Mouse (Mus musculus) liver, embryonic 13.5 days (tissue): ENCODE results near the gene Ahsg. TPM values are rescaled to one million over a fixed set of nuclear protein-coding genes. Genes with fewer than 3 reads are reported as not detected.

Source experiments
- ATAC-seq: fragments of 200-750 bp; cut with Nextera tagmentation; 2 replicates; pipeline ENCODE4 v1.8.0; 2017; ENCODE audit warnings: low read depth, mild to moderate bottlenecking, moderate number of reproducible peaks, moderate library complexity
- DNase-seq: peaks from one replicate; pipeline ENCODE4 v3.0.0; 2022
- H3K27ac ChIP-seq: fragments of 300-500 bp; sonication (generic); 2 replicates; pipeline ENCODE4 v1.5.1; 2015; ENCODE audit warnings: moderate library complexity, mild to moderate bottlenecking, inconsistent platforms
- H3K27me3 ChIP-seq: fragments of 300-500 bp; sonication (generic); 2 replicates; pipeline ENCODE4 v1.6.1; 2015; ENCODE audit warnings: mild to moderate bottlenecking, inconsistent platforms
- H3K36me3 ChIP-seq: fragments of 300-500 bp; sonication (generic); 2 replicates; pipeline ENCODE4 v1.6.1; 2015; ENCODE audit warnings: mild to moderate bottlenecking, inconsistent platforms
- H3K4me1 ChIP-seq: fragments of 300-500 bp; sonication (generic); replicated peaks from 2 replicates; pipeline ENCODE4 v1.6.1; 2015; ENCODE audit warnings: inconsistent platforms
- H3K4me2 ChIP-seq: fragments of 300-500 bp; sonication (generic); 2 replicates; pipeline ENCODE4 v1.6.1; 2015; ENCODE audit warnings: inconsistent platforms, mild to moderate bottlenecking, moderate library complexity
- H3K4me3 ChIP-seq: fragments of 300-500 bp; sonication (generic); replicated peaks from 2 replicates; pipeline ENCODE4 v1.5.1; 2015; ENCODE audit warnings: mild to moderate bottlenecking, inconsistent platforms
- H3K9ac ChIP-seq: fragments of 300-500 bp; sonication (generic); 2 replicates; pipeline ENCODE4 v1.6.1; 2015; ENCODE audit warnings: mild to moderate bottlenecking, inconsistent platforms
- H3K9me3 ChIP-seq: fragments of 300-500 bp; sonication (generic); replicated peaks from 2 replicates; pipeline ENCODE4 v1.6.1; 2016; ENCODE audit warnings: inconsistent platforms
- WGBS: fragments of 180-500 bp; shearing (Covaris S2); methylation state at CpG from one replicate; pipeline ENCODE4 v1.1.7; 2015; ENCODE audit not compliant: insufficient replicate concordance; 5-methylcytosine and 5-hydroxymethylcytosine counted together
- polyA plus RNA-seq: library from polyadenylated mRNA; unstranded; fragments of >200 nt; fragmentation: Nextera tagmentation; extraction: Ambion mirVana; gene quantifications from 2 replicates; pipeline ENCODE4 v1.2.1, GENCODE M21; 2015

The Ahsg gene
- polyA plus RNA-seq, 1 experiment from 2014 or later: 513 TPM

GRCm38 (mm10) chr16:22873369-22873768 lies 17.7 kb upstream of the Ahsg start:
- Histone ChIP-seq H3K9ac (no peak overlapping the region), H3K4me2 (no peak overlapping the region), H3K4me3 (no peak overlapping the region), H3K36me3 (peaks cover 54% of the 10 kb centered on the region), H3K9me3 (no peaks in the 10 kb centered on the region), H3K27ac (no peak overlapping the region), H3K4me1 (no peaks in the 10 kb centered on the region), H3K27me3 (no peaks in the 10 kb centered on the region)
- 77% methylated on average over 4 of the region's 4 CpGs for whole genome bisulfite sequencing
- ATAC-seq: no peak
- no peak for DNase-seq

GRCm38 (mm10) chr16:22876218-22877043 lies 14.6 kb upstream of the Ahsg start:
- no peak for ATAC-seq

GRCm38 (mm10) chr16:22877660-22878390 lies 13.3 kb upstream of the Ahsg start:
- ATAC-seq (no peak), DNase-seq (no peak)
- no peak overlapping the region for H3K27ac ChIP-seq
- H3K4me2 ChIP-seq: no peak overlapping the region
- no peaks in the 10 kb centered on the region for H3K27me3 ChIP-seq
- peaks cover 10% of the 10 kb centered on the region for H3K36me3 ChIP-seq
- no peaks in the 10 kb centered on the region for H3K9me3 ChIP-seq
- 76% methylated on average over 11 of the region's 11 CpGs for WGBS
- no peak overlapping the region for H3K9ac ChIP-seq
- peaks cover 35% of the 10 kb centered on the region for H3K4me1 ChIP-seq
- no peak overlapping the region for H3K4me3 ChIP-seq

More at GRCm38 (mm10) chr16:22876218-22877043, 14.6 kb upstream of the Ahsg start:
- peaks cover 24% of the 10 kb centered on the region for H3K36me3 ChIP-seq
- H3K4me1 ChIP-seq: peaks cover 22% of the 10 kb centered on the region
- H3K27ac ChIP-seq: no peak overlapping the region
- no peak overlapping the region for H3K9ac ChIP-seq
- no peaks in the 10 kb centered on the region for H3K9me3 ChIP-seq
- no peaks in the 10 kb centered on the region for H3K27me3 ChIP-seq
- no peak for DNase-seq
- no peak overlapping the region for H3K4me3 ChIP-seq
- H3K4me2 ChIP-seq: no peak overlapping the region
- 44% methylated on average over 9 of the region's 9 CpGs for WGBS

- H3K27me3 ChIP-seq: no peaks in the 10 kb centered on the region
- no peak overlapping the region for H3K27ac ChIP-seq
- no peak for ATAC-seq
- no peaks in the 10 kb centered on the region for H3K9me3 ChIP-seq
- WGBS: 62% methylated on average over 7 of the region's 7 CpGs
- no peak overlapping the region for H3K4me3 ChIP-seq
- H3K4me2 ChIP-seq: no peak overlapping the region
- peaks cover under 1% of the 10 kb centered on the region; the same call in 1 of the 2 replicates for H3K36me3 ChIP-seq
- DNase-seq: no peak
- no peak overlapping the region for H3K9ac ChIP-seq
- H3K4me1 ChIP-seq: peaks cover 40% of the 10 kb centered on the region
Measured at GRCm38 (mm10) chr16:22878716-22879115, 12.4 kb upstream of the Ahsg start.

GRCm38 (mm10) chr16:22879945-22880595 lies 11.0 kb upstream of the Ahsg start:
- Histone ChIP-seq H3K27ac (peak overlapping the region; percentile 74), H3K4me2 (no peak overlapping the region), H3K4me1 (peaks cover 45% of the 10 kb centered on the region), H3K4me3 (no peak overlapping the region), H3K36me3 (no peaks in the 10 kb centered on the region), H3K9ac (no peak overlapping the region), H3K9me3 (no peaks in the 10 kb centered on the region), H3K27me3 (no peaks in the 10 kb centered on the region)
- WGBS: 62% methylated on average over 7 of the region's 7 CpGs
- 0 out of 2 replicates have a peak, but pooled peaks have one; percentile 11 for ATAC-seq
- no peak for DNase-seq

GRCm38 (mm10) chr16:22880900-22881299 lies 10.2 kb upstream of the Ahsg start:
- no peak for ATAC-seq
- Histone ChIP-seq H3K9ac (no peak overlapping the region), H3K4me3 (no peak overlapping the region), H3K4me1 (peaks cover 45% of the 10 kb centered on the region), H3K4me2 (no peak overlapping the region), H3K27me3 (no peaks in the 10 kb centered on the region), H3K9me3 (no peaks in the 10 kb centered on the region), H3K27ac (peak overlapping the region; percentile 74), H3K36me3 (no peaks in the 10 kb centered on the region)
- 41% methylated on average over 6 of the region's 6 CpGs for WGBS
- no peak for DNase-seq

GRCm38 (mm10) chr16:22881487-22881886 lies 9.6 kb upstream of the Ahsg start:
- no peak overlapping the region for H3K4me2 ChIP-seq
- H3K27ac ChIP-seq: peak overlapping the region; percentile 75
- no peaks in the 10 kb centered on the region for H3K27me3 ChIP-seq
- no peaks in the 10 kb centered on the region for H3K36me3 ChIP-seq
- H3K4me3 ChIP-seq: no peak overlapping the region
- ATAC-seq (peak; percentile 49), DNase-seq (no peak)
- H3K9ac ChIP-seq: no peak overlapping the region
- no peaks in the 10 kb centered on the region for H3K9me3 ChIP-seq
- H3K4me1 ChIP-seq: peaks cover 49% of the 10 kb centered on the region
- WGBS: 21% methylated on average over 4 of the region's 4 CpGs

GRCm38 (mm10) chr16:22883441-22883840 lies 7.6 kb upstream of the Ahsg start:
- Histone ChIP-seq H3K9me3 (no peaks in the 10 kb centered on the region), H3K4me1 (peaks cover 51% of the 10 kb centered on the region), H3K27ac (no peak overlapping the region), H3K4me3 (no peak overlapping the region), H3K27me3 (no peaks in the 10 kb centered on the region), H3K4me2 (no peak overlapping the region), H3K9ac (no peak overlapping the region), H3K36me3 (no peaks in the 10 kb centered on the region)
- no peak for ATAC-seq
- no peak for DNase-seq
- WGBS: 60% methylated on average over 5 of the region's 5 CpGs

- H3K27me3 ChIP-seq: no peaks in the 10 kb centered on the region
- no peak for ATAC-seq
- H3K27ac ChIP-seq: no peak overlapping the region
- WGBS: 22% methylated on average over 4 of the region's 4 CpGs
- no peaks in the 10 kb centered on the region for H3K9me3 ChIP-seq
- no peak overlapping the region for H3K4me2 ChIP-seq
- DNase-seq: no peak
- H3K4me1 ChIP-seq: peaks cover 48% of the 10 kb centered on the region
- H3K4me3 ChIP-seq: no peak overlapping the region
- no peak overlapping the region for H3K9ac ChIP-seq
- no peaks in the 10 kb centered on the region for H3K36me3 ChIP-seq
Measured at GRCm38 (mm10) chr16:22885356-22885755, 5.7 kb upstream of the Ahsg start.

GRCm38 (mm10) chr16:22886726-22887125 lies 4.4 kb upstream of the Ahsg start:
- DNase-seq: no peak
- 53% methylated on average over 3 of the region's 3 CpGs for WGBS

GRCm38 (mm10) chr16:22888835-22889234 lies 2.2 kb upstream of the Ahsg start:
- no peaks in the 10 kb centered on the region for H3K36me3 ChIP-seq
- no peak overlapping the region for H3K4me2 ChIP-seq
- peaks cover 26% of the 10 kb centered on the region for H3K4me1 ChIP-seq
- H3K4me3 ChIP-seq: no peak overlapping the region
- ATAC-seq (no peak), DNase-seq (no peak)
- no peaks in the 10 kb centered on the region for H3K27me3 ChIP-seq
- H3K9me3 ChIP-seq: no peaks in the 10 kb centered on the region
- H3K27ac ChIP-seq: no peak overlapping the region
- 67% methylated on average over 4 of the region's 4 CpGs for WGBS
- H3K9ac ChIP-seq: no peak overlapping the region

More at GRCm38 (mm10) chr16:22886726-22887125, 4.4 kb upstream of the Ahsg start:
- H3K4me1 ChIP-seq: peaks cover 41% of the 10 kb centered on the region
- no peak overlapping the region; the same call in 1 of the 2 replicates for H3K9ac ChIP-seq
- no peaks in the 10 kb centered on the region for H3K27me3 ChIP-seq
- no peaks in the 10 kb centered on the region for H3K9me3 ChIP-seq
- no peak for ATAC-seq
- no peak overlapping the region for H3K4me3 ChIP-seq
- no peaks in the 10 kb centered on the region for H3K36me3 ChIP-seq
- no peak overlapping the region for H3K27ac ChIP-seq
- H3K4me2 ChIP-seq: no peak overlapping the region
